Mouse (Mus musculus) forebrain, embryonic 13.5 days (tissue): ENCODE measurements at regions not wholly inside any gene's neighbourhood (a gene's known extent, or its start where the extent isn't known, plus 50 kb on each side); places are given as distances from the start of the nearest gene placed in this dataset.

Experiments used
- ATAC-seq: fragments of 200-750 bp; cut with Nextera tagmentation; 2 replicates; pipeline ENCODE4 v1.8.0; 2017
- H3K27ac ChIP-seq: fragments of 300-500 bp; sonication (generic); 2 replicates; pipeline ENCODE4 v1.5.1; 2015; ENCODE audit warnings: inconsistent platforms, mild to moderate bottlenecking, moderate library complexity
- H3K27me3 ChIP-seq: fragments of 300-500 bp; sonication (generic); 2 replicates; pipeline ENCODE4 v1.6.1; 2015; ENCODE audit warnings: mild to moderate bottlenecking, inconsistent platforms
- H3K36me3 ChIP-seq: fragments of 300-500 bp; sonication (generic); 2 replicates; pipeline ENCODE4 v1.6.1; 2015; ENCODE audit warnings: mild to moderate bottlenecking, inconsistent platforms; ENCODE audit not compliant: poor library complexity, severe bottlenecking
- H3K4me1 ChIP-seq: fragments of 300-500 bp; sonication (generic); 2 replicates; pipeline ENCODE4 v1.6.1; 2015; ENCODE audit warnings: inconsistent platforms
- H3K4me2 ChIP-seq: fragments of 300-500 bp; sonication (generic); 2 replicates; pipeline ENCODE4 v1.6.1; 2015; ENCODE audit warnings: inconsistent platforms, mild to moderate bottlenecking, moderate library complexity
- H3K4me3 ChIP-seq: fragments of 300-500 bp; sonication (generic); 2 replicates; pipeline ENCODE4 v1.5.1; 2015; ENCODE audit warnings: mild to moderate bottlenecking, inconsistent platforms
- H3K9ac ChIP-seq: fragments of 300-500 bp; sonication (generic); 2 replicates; pipeline ENCODE4 v1.6.1; 2015; ENCODE audit warnings: mild to moderate bottlenecking, inconsistent platforms
- H3K9me3 ChIP-seq: fragments of 300-500 bp; sonication (generic); replicated peaks from 2 replicates; pipeline ENCODE4 v1.6.1; 2016; ENCODE audit warnings: inconsistent platforms
- WGBS: fragments of 180-500 bp; shearing (Covaris S2); methylation state at CpG from one replicate; pipeline ENCODE4 v1.1.7; 2015; 5-methylcytosine and 5-hydroxymethylcytosine counted together

- no peaks in the 10 kb centered on the region for H3K27me3 ChIP-seq
- H3K9ac ChIP-seq, result no peak overlapping the region
- H3K27ac ChIP-seq, result no peak overlapping the region
- 0 out of 2 replicates have a peak, but pooled peaks cover 8% of the 10 kb centered on the region for H3K4me1 ChIP-seq
- no peak overlapping the region for H3K4me2 ChIP-seq
- no peak overlapping the region for H3K4me3 ChIP-seq
- WGBS, result 78% methylated on average over 4 of the region's 4 CpGs
- ATAC-seq, result no peak
- H3K9me3 ChIP-seq, result no peaks in the 10 kb centered on the region
- no peaks in the 10 kb centered on the region for H3K36me3 ChIP-seq
Measured at GRCm38 (mm10) chr2:124751832-124752231, 316.1 kb upstream of the Slc24a5 start.

- no peak overlapping the region for H3K4me2 ChIP-seq
Measured at GRCm38 (mm10) chr2:124753717-124754116, 314.2 kb upstream of the Slc24a5 start.

GRCm38 (mm10) chr2:124755244-124755643, 312.7 kb upstream of the Slc24a5 start:
- WGBS, result 93% methylated on average over 4 of the region's 4 CpGs
- no peaks in the 10 kb centered on the region for H3K27me3 ChIP-seq
- H3K36me3 ChIP-seq, result no peaks in the 10 kb centered on the region
- H3K4me2 ChIP-seq, result no peak overlapping the region
- no peaks in the 10 kb centered on the region for H3K4me1 ChIP-seq
- ATAC-seq, result no peak
- H3K27ac ChIP-seq, result no peak overlapping the region
- H3K4me3 ChIP-seq, result no peak overlapping the region
- H3K9ac ChIP-seq, result no peak overlapping the region
- H3K9me3 ChIP-seq, result no peaks in the 10 kb centered on the region

More at GRCm38 (mm10) chr2:124753717-124754116, 314.2 kb upstream of the Slc24a5 start:
- H3K4me3 ChIP-seq, result no peak overlapping the region
- WGBS, result 84% methylated on average over 5 of the region's 5 CpGs
- no peaks in the 10 kb centered on the region for H3K9me3 ChIP-seq
- H3K9ac ChIP-seq, result no peak overlapping the region
- no peaks in the 10 kb centered on the region for H3K36me3 ChIP-seq
- ATAC-seq, result no peak
- no peaks in the 10 kb centered on the region for H3K27me3 ChIP-seq
- no peak overlapping the region for H3K27ac ChIP-seq
- H3K4me1 ChIP-seq, result no peaks in the 10 kb centered on the region

- Histone ChIP-seq H3K9me3 (no peaks in the 10 kb centered on the region), H3K4me3 (no peak overlapping the region), H3K27ac (no peak overlapping the region), H3K27me3 (no peaks in the 10 kb centered on the region), H3K4me1 (no peaks in the 10 kb centered on the region), H3K36me3 (no peaks in the 10 kb centered on the region), H3K4me2 (no peak overlapping the region), H3K9ac (no peak overlapping the region)
- 92% methylated on average over 2 of the region's 2 CpGs for WGBS
- ATAC-seq, result no peak
Measured at GRCm38 (mm10) chr2:124758992-124759391, 308.9 kb upstream of the Slc24a5 start.

- Histone ChIP-seq H3K36me3 (no peaks in the 10 kb centered on the region), H3K4me2 (no peak overlapping the region), H3K9ac (no peak overlapping the region), H3K4me3 (no peak overlapping the region), H3K9me3 (no peaks in the 10 kb centered on the region), H3K27me3 (no peaks in the 10 kb centered on the region), H3K27ac (no peak overlapping the region), H3K4me1 (peaks cover 5% of the 10 kb centered on the region; the same call in 1 of the 2 replicates)
- ATAC-seq, result no peak
- 78% methylated on average over 7 of the region's 7 CpGs for WGBS
Measured at GRCm38 (mm10) chr2:124763650-124764049, 304.3 kb upstream of the Slc24a5 start.

GRCm38 (mm10) chr2:124764186-124764910, 303.6 kb upstream of the Slc24a5 start:
- Histone ChIP-seq H3K36me3 (no peaks in the 10 kb centered on the region), H3K9ac (no peak overlapping the region), H3K4me2 (no peak overlapping the region), H3K27ac (no peak overlapping the region), H3K27me3 (no peaks in the 10 kb centered on the region), H3K4me1 (peaks cover 5% of the 10 kb centered on the region; the same call in 1 of the 2 replicates), H3K4me3 (no peak overlapping the region), H3K9me3 (no peaks in the 10 kb centered on the region)
- peak; percentile 38; the same call in 1 of the 2 replicates for ATAC-seq
- WGBS, result 8% methylated on average over 10 of the region's 10 CpGs

GRCm38 (mm10) chr2:124769267-124769967, 298.5 kb upstream of the Slc24a5 start:
- H3K4me1 ChIP-seq, result peaks cover 7% of the 10 kb centered on the region; the same call in 1 of the 2 replicates
- no peaks in the 10 kb centered on the region for H3K36me3 ChIP-seq
- no peaks in the 10 kb centered on the region for H3K9me3 ChIP-seq
- no peak overlapping the region for H3K27ac ChIP-seq
- no peak overlapping the region for H3K9ac ChIP-seq
- ATAC-seq, result no peak
- WGBS, result 96% methylated on average over 6 of the region's 6 CpGs
- no peaks in the 10 kb centered on the region for H3K27me3 ChIP-seq
- H3K4me3 ChIP-seq, result no peak overlapping the region
- no peak overlapping the region for H3K4me2 ChIP-seq

- Histone ChIP-seq H3K36me3 (no peaks in the 10 kb centered on the region), H3K4me2 (no peak overlapping the region), H3K9ac (no peak overlapping the region), H3K4me1 (0 out of 2 replicates have a peak, but pooled peaks cover 5% of the 10 kb centered on the region), H3K27me3 (no peaks in the 10 kb centered on the region), H3K9me3 (no peaks in the 10 kb centered on the region), H3K4me3 (no peak overlapping the region), H3K27ac (no peak overlapping the region)
- WGBS, result 78% methylated on average over 2 of the region's 2 CpGs
- no peak for ATAC-seq
Measured at GRCm38 (mm10) chr2:124770028-124770427, 297.9 kb upstream of the Slc24a5 start.

- Histone ChIP-seq H3K36me3 (no peaks in the 10 kb centered on the region), H3K27ac (no peak overlapping the region), H3K4me3 (no peak overlapping the region), H3K4me2 (no peak overlapping the region), H3K27me3 (no peaks in the 10 kb centered on the region), H3K9ac (no peak overlapping the region), H3K4me1 (0 out of 2 replicates have a peak, but pooled peaks cover 5% of the 10 kb centered on the region), H3K9me3 (no peaks in the 10 kb centered on the region)
- no peak for ATAC-seq
- 69% methylated on average over 11 of the region's 11 CpGs for WGBS
Measured at GRCm38 (mm10) chr2:124772055-124772708, 295.7 kb upstream of the Slc24a5 start.

GRCm38 (mm10) chr2:124775737-124776136, 292.2 kb upstream of the Slc24a5 start:
- Histone ChIP-seq H3K9ac (no peak overlapping the region), H3K9me3 (no peaks in the 10 kb centered on the region), H3K4me3 (no peak overlapping the region), H3K4me2 (no peak overlapping the region), H3K27ac (no peak overlapping the region), H3K36me3 (no peaks in the 10 kb centered on the region), H3K4me1 (0 out of 2 replicates have a peak, but pooled peaks cover 5% of the 10 kb centered on the region), H3K27me3 (no peaks in the 10 kb centered on the region)
- 62% methylated on average over 3 of the region's 3 CpGs for WGBS
- no peak for ATAC-seq

GRCm38 (mm10) chr2:124792633-124793036, 275.3 kb upstream of the Slc24a5 start:
- H3K4me2 ChIP-seq, result 0 out of 2 replicates have a peak overlapping the region, but pooled peaks have one; percentile 10
- no peaks in the 10 kb centered on the region for H3K36me3 ChIP-seq
- no peaks in the 10 kb centered on the region for H3K27me3 ChIP-seq
- H3K9ac ChIP-seq, result no peak overlapping the region
- peak; percentile 87 for ATAC-seq
- 19% methylated on average over 7 of the region's 7 CpGs for WGBS
- peaks cover 11% of the 10 kb centered on the region for H3K4me1 ChIP-seq
- H3K9me3 ChIP-seq, result no peaks in the 10 kb centered on the region
- no peak overlapping the region for H3K4me3 ChIP-seq
- no peak overlapping the region for H3K27ac ChIP-seq

- no peak overlapping the region for H3K4me3 ChIP-seq
- H3K9me3 ChIP-seq, result no peaks in the 10 kb centered on the region
- H3K36me3 ChIP-seq, result no peaks in the 10 kb centered on the region
- WGBS, result 83% methylated on average over 8 of the region's 8 CpGs
- H3K27me3 ChIP-seq, result no peaks in the 10 kb centered on the region
- no peak overlapping the region for H3K9ac ChIP-seq
- no peaks in the 10 kb centered on the region for H3K4me1 ChIP-seq
- ATAC-seq, result no peak
- H3K4me2 ChIP-seq, result no peak overlapping the region
- H3K27ac ChIP-seq, result no peak overlapping the region
Measured at GRCm38 (mm10) chr2:124811709-124812108, 256.2 kb upstream of the Slc24a5 start.
